Mouse (Mus musculus): ENCODE results near the gene Dnaic1.
A peak's percentile ranks its signal among the peaks of the same experiment; 100 is the strongest.

Dnaic1 gene

DNA sequence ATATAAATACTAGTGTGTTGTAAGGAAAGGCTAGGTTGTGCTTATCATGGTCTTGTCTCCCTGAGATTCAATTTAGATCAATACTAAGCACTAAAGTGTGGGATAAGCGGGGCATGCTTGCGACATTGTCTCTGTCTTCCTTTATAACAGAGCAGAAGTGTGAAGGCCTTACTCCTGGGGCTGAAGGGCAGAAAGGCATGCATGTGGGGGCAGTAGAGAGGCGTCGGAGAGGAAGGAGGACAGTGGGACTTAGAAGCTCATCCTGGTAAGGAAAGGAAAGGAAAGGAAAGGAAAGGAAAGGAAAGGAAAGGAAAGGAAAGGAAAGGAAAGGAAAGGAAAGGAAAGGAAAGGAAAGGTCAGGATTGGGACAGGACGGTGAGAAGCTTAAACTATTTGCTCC is 1.9 kb downstream of the Dnaic1 start:
- DNase-seq (ENCODE audit: extremely low spot score, low spot score), result no peak

DNA sequence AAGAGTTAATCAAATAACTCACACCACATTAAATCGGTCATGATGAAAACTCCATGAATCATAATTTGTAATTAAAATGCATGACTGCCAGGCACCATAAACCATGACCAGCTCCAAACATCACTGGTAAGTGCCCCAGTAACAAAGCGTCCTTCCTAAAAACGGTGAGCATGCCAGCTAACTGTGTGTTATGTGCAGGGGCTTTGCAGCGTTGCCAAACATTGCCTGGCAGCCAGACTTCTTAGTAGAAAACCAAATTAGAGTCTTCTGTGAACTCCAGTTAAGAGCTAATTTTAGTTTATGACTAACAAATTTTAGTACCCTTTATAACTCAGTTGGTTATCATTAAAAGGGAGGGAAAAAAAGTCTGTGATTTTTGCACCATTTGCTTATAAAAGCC is 3.9 kb downstream of the Dnaic1 start:
- no peak for DNase-seq (ENCODE audit: extremely low spot score, low spot score)

DNA sequence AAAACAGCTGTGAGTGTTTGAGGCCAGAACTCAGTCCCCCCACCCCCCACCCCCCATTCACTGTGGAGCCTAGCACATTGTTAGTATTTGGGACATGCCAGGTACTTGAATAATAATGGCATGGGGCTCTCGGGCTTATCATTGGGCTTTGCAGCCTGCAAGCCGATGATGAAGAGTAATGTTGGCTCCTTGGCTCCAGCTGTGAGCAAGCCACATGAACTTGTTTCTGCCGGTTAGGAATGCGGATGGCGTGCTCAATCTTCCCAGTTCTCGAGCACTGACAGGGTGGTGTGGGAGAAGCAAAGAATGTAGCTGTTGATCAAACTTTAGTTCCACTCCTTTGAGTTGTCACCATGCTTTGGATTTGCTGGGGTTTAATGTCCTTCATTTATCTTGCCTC is 6.3 kb downstream of the Dnaic1 start:
- peak; percentile 44 for DNase-seq (ENCODE audit: extremely low spot score, low spot score)

DNA sequence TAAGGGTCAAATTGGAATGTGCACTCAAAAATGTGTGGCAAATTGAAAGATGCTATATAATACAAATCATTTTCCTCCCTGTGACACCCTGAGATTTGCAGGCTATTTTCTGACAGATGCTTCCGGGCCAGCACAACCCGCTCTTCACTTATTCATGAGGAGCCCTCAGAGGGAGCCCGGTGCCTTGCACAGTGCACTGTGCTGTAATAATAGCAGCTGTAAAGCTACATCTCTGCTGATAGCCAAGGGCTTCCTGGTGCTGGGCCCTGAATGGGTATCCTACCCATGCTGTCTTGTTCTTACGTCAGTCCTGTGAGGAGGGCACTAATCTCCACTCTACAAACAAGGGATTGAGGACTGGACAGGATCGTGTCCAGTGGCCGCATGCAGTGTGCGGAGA is 13.8 kb downstream of the Dnaic1 start:
- no peak for DNase-seq (ENCODE audit: extremely low spot score, low spot score)

DNA sequence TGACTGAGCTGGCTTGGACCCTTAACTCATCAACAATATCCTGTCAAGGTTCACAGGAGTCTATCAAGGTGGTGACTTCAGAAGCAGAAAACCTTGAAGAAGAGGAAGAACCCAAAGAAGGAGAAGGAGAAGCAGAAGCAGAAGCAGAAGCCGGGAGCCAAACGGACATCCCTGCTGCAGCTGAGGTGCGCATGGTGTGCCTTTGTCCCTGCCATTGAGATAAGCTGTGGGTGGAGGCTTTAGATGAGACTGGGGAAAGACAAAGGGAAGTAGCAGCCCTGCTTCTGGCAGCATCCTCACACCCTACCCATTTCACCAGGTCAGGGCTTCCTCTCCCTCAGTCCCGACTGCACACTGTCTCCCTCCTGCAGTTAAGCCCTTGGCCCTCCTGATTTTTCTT is 33.2 kb downstream of the Dnaic1 start:
- no peak for DNase-seq (ENCODE audit: extremely low spot score, low spot score)

DNA sequence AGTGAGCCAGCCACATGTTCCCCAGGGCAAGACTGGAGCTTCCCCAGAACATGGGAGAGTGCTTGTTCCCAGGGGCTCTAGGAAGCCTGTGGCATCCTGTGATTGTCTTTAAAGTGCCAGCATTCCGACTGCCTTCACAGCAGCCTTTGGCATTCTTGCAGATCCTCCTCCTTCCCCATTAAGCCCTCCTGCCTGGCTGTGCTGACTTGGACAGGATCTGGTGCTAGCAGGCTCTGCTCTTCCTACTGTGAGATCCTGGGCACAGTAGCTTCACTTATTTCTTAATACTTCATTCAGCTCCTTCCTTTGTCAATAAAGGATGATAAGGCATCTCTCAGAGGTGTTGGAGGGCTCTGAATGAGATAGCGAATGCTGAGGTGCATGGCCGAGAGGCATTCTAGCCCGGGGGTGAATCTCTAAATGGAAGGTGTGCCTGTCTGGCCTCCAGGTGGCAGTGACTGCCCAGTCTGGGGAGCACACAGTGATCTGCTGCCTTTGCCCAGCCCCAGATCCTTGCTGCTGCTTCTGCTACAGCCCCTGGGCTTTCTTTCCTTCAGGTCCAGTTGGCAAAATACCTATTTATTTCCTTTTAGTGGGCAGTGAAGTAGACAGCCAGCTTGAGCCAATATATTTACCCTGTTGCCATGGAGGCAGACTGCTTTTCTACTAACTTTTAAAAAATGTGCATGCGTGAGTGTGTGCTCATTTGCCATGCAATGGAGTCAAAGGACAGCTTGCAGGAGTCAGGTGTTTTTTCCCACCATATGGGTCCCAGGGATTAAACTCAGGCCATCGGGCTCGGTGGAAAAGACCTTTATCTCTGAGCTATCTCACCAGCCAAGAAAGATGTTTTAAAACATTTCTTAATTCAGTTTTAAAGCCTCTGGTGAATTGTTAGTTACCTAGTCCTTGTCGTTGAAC is 35.2 kb downstream of the Dnaic1 start:
- DNase-seq (ENCODE audit: extremely low spot score, low spot score), result no peak

DNA sequence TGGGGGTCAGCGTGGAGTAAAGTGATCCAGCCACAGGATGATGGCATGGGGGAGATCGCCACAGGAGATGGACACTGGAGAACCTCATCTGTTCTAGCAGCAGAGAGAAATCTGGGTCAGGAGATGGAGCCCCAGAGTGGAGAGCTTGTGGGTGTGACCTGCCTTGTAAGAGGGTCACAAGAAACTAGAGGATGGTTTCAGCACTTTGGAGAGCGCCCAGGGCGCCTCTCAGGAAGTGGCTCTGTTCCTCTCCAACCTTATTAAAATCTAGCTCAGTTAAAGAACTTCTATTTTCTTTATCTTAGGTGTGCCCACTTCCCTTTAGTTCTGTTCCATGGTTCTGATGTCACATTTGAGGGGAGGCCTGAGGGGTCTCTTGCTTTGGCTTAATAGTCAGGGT is 37.2 kb downstream of the Dnaic1 start:
- peak; percentile 59 for DNase-seq (ENCODE audit: extremely low spot score, low spot score)

DNA sequence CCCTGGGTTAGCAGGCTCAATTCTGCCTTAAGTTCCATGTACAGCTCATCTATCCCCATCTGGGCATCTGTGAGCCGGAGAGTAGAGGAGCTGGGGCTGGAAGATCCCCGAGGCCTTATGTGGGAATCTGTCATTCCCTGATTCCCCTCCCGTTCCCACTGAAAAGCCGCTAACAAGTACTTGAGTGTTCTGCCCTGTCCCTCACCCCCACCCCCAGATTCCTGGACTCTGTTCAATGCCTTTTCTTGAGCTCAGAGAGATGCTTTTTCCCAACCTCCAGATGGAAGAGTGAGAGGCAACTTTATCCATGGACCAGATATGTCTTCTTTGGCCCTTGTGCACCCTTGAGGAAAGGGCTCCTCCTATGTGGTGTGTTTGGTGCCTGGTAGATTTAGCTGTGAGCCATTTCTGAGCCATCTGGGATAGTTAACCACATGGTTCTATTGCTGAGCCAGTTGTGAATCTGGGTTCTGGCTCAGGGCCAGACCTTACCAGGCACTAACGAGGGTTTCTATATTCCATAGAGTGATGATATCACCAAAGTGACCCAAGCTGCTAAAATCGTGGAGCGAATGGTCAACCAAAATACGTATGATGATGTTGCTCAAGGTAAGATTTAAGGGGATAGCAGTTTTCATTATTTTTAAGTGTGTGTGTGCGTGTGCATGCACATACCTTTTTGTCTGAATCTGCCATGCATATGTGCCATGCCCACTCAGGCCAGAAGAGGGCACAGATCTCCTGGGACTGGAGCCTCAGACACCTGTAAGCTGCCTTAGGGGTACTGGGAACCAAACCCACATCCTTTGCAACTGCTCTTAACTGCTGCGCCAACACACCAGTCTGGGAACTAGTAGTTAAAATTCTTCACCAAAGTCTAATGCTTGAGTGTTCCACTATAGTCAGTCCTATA is 40.4 kb downstream of the Dnaic1 start:
- no peak for DNase-seq (ENCODE audit: extremely low spot score, low spot score)

DNA sequence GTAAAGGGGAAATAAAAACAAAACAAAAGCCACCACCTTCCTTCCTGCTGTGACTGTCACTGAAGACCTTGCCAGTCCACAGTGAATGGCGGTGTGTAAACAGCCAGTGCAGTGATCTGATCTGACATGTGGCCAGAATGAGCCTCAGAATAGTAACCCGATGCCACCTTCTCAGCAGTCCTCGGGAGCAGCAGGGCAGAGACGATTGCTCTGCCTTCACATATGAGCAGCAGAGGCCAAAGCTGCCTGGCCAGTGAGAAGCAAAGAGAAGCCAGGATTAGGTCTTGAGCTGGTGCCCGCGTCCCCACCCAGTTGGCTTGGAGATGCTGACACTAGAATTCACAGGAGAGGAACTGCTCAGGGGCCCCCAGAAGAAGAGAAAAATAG is 41.0 kb downstream of the Dnaic1 start:
- DNase-seq (ENCODE audit: extremely low spot score, low spot score), result no peak

DNA sequence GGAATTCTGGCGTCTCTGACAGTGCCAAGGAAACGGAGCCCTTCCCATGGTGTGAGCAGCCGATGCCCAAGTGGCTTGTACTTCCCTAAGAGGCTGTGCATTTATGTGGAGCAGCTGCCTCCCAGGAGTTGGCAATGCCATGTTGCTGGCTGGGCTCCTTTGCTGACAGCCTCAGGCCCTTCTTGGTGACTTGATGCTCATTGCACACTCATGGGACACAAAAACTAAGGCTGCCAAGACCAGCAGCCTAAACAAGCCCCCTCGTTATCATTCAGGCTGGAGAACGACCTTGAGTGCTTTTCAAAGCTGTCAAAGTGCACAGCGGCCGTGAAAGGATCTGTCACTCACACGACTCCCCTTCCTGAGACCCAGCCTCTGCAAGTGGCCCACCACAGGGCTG is 42.6 kb downstream of the Dnaic1 start:
- no peak for DNase-seq (ENCODE audit: extremely low spot score, low spot score)

DNA sequence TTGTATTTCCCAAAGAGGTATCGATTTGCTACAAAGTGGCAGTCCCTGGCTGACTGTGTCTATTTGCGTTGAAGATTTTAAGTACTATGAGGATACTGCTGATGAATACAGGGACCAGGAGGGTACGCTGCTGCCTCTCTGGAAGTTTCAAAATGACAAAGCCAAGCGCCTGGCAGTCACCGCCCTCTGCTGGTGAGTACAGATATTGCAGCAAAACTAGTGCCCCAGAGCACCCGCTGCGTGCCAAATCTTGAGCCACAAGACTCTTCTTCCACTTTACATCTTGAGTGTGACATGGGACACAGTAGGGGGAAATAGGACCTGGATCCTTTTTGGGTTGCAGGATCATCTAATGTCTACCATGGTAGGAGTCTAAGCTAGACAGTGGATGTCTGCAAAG is 44.6 kb downstream of the Dnaic1 start:
- peak; percentile 88 for DNase-seq (ENCODE audit: extremely low spot score, low spot score)

DNA sequence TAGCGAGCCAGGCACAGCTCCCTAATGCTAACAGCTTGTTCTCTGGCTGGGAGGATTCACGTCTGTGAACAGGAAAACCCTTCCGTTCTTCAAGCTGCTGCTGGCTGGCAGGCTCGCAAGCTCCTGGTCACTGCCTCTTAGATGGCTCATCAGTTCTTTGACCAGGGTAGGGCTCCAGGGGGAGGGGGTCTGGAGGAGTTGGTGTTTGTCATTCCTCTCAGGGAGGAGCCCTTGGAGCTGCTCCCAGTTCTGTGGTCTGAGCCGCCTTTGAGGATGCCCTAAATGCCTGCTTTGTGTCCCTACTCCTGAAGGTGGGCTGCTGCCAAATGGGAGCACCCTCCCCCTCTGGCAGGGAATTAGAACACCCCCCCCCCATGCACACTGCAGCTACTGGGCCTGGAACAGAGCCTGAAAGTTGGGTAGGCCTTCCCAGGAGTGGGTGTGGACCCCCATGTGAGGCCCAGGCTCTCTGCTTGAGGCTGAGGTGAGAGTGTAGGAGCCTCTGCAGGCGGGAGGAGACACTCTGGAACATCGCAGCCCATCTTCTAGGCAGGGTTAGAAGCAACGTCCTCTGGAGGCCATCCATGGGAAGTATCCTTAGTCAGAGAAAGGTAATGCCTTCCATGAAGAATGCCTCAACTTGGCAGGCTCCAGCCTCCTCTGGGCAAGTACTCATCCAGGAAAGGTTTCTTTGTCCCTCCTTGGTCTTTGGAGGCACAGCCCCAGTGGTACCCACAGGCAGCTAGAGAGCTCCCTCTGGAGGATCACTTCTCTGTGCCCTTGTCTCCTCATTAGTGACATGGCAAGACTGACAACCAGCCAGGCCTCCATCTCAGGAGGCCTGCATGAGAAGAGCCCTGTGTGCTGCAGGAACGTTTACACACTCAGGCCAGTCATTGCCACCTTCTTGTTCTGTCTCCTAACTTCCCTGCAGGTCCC is 46.4 kb downstream of the Dnaic1 start:
- no peak for DNase-seq (ENCODE audit: extremely low spot score, low spot score)

DNA sequence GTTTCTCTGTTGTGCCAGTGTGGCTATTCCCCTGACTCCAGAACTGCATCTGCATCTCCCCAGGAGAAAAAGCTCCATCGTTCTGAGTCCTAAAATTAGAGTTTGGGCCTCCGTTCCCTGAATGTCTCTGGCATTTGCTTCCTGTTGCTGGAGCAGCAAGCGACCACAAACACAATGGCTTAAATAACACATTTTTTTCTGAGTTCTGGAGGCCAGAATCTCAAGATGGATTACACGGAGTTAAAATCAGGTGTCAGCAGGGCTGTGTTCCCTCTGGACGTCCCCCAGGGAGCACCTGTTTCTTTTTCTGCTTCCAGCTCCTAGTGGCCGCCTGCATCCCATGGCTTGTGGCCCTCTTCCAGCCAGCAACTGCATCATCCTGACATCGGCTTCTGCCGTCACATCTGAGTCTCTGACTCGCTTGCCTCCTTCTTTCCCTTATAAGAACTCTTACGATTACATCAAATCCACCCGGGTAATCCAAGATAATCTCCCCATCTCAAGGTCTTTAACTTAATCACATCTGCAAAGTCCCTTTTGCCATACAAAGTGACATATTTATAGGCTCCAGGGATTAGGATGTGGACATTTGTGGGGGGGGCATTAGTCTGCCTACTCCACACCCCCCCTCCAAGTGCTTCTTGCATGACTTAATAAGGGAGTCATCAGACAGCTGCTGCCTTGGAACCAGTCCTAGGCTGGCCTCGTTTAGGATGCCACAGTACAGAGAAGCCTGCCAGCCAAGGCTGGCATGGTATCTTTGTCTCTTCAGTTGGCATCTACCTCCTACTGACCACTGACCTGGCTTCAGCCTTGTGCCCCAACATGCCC is 49.6 kb downstream of the Dnaic1 start:
- no peak for DNase-seq (ENCODE audit: extremely low spot score, low spot score)

DNA sequence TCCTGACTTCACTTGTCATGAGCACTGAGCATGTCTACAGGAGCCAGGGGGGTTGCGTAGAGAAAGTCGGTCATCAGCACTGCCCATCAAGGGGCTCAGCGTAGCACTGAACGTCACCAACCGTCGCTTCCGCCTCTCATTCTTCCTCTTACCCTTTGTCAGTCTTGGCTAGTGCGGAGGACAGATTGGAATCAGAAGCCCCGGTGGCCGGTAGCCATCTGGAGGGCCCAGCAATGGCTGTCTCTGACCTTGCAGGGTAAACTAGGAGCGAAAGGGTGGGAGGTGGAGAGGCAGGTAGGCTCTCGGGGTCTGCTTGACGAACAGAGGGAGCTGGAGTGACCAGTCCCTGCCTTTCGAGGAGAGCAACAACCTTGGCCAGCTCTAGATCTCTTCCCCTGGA is 52.5 kb downstream of the Dnaic1 start:
- no peak for DNase-seq (ENCODE audit: extremely low spot score, low spot score)

DNA sequence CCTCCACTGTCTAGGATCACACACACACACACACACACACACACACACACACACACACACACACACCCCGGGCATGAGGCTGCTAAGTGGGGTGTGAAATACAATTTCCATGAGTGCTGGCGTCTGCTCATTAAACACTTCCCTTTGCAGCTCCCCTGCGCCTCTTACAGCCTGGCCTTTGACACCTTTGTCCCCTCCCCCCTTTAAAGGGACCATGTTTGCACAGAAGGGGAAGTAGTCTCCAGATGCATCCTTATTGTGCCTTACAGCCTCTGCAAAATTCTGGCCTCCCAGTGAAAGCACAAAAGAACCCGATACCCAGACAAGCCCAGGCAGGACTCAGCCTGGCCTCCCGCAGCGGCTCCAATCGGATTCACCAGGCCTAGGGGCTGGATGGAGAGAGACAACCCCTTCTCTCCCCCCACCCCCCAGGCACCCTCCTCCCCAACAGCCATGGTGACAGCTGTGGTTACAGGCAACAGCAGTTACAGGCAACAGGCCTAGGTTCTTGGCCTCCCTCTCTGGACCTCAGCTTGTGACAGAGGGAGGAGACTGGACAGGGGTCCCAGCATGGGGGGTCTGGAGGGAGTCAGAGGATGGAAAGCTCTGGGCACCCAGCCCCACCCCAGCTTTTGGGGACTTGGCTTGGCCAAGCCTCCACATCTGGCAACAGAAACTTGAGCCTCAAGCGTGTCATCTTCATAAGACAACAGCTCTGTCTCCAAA is 58.8 kb downstream of the Dnaic1 start:
- peak; percentile 72 for DNase-seq (ENCODE audit: extremely low spot score, low spot score)

DNA sequence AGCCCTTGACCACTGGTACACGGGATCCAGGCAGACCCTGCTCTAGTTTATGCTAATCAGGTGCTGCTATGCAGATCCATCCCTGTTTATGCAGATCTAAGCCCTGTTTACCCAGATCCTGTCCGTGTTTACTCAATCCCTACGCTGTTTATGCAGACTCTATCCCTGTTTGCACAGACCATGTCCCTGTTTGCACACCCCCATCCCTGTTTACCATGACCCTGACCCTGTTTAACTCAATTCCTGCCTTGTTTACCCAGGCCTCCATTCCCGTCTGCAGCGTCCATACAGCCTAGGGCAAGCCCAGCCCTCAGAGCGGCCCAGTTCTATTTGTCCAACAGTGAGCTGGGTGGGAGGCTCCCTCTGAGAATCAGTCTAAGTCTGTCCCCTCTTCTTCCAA is 60.6 kb downstream of the Dnaic1 start:
- no peak for DNase-seq (ENCODE audit: extremely low spot score, low spot score)

DNA sequence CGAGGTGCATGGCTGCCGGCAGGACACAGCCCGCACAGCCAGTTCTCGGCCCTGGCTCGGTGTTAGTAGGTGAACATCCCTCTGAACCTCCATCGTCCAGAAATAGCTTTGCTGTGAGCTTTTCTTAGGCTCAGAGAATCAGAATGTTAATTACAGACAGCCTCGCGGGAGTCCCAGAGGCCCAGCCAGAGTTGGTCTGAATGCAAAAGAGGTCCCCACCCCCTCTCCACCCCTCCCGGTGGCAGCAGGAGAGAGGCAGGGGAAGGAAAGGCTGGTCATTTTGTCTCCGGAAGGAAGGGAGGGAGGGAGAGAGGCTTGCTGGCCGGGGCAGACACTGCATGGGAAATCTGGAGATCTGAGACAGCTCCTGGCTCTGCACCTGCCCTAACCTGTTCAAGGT is 61.8 kb downstream of the Dnaic1 start:
- peak; percentile 53 for DNase-seq (ENCODE audit: extremely low spot score, low spot score)

DNA sequence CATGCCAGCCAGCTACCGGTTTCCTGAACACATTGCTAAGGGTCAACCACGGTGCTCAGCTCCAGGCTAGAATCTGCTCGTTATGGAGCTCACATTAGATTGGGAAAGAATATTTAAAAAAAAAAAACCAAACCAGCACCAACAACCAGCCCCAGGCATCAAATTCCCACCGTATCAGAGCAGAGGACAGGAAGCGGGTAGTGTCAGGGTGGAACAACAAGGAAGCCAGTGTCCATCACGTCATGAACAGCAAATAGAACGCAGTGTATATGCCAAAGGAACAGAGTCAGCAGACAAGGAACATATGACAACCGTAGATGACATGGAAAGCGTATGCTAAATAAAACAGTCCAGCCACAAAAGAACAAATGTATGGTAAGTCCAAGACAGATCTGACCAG is 63.4 kb downstream of the Dnaic1 start:
- no peak for DNase-seq (ENCODE audit: extremely low spot score, low spot score)

DNA sequence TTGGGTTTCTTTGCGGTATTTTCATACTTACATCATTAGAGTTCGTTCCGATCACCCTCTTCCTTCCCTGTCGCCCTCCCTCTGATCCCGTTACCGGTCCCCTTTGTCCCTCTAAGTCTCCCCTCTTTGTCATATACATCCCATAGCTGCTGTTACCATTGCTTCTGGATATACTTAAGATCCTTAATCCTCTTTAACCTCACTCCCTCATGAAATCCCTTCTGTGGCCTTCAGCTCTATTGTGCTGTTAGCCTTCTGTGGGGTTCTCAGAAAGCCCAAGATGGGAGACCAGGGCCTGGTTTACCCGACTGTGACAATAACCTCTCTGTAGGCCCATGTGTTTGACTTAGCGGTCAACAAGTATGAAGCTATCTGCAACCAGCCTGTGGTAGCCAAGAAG is 65.1 kb downstream of the Dnaic1 start:
- DNase-seq (ENCODE audit: extremely low spot score, low spot score), result no peak

DNA sequence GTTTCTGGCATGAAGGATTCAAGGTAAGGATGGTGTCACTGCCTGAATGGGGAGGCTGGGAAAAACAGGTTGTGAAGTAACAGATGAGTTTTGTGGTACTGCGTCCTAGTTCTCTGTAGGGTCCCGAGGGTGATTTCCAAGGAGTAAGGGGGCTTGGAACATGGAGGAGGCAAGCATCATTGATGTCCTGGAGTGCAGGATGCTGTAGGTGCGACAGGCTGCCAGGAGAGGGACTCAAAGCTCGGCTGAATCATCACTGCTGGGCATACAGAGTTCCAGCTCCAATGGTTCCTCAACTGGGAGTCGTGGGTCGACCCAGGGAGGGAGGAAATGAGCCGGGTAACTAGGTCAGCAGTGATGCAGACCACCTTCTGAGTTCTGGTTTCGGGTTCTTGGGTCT is 65.6 kb downstream of the Dnaic1 start:
- DNase-seq (ENCODE audit: extremely low spot score, low spot score), result no peak

All from neural tube, embryonic 10.5 days (tissue).